Mouse (Mus musculus): ENCODE results near the gene Zfand4. TPM values are rescaled to one million over a fixed set of nuclear protein-coding genes. Genes with fewer than 3 reads are reported as not detected.

Zfand4 gene
- total and polyA plus RNA-seq, 3 experiments, result 1.7 to 20.8 (median 13.5) TPM

DNA sequence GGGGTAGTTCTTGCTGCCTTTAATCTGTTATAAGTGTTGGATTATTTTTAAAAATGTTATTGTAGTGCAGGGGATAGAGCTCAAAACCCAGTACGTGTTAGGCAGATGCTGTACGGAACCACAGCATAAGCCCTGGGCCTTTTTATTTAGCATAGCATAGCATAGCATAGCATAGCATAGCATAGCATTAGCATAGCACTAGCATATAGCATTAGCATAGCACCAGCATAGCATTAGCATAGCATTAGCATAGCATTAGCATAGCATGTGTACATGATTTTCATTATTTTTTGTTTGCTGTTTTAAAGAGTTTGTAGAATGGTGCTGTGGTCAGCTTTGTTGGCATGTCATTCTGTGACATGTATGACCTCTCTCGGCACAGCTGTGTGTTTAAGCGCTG, 4.4 kb upstream of the Zfand4 start:
- no peak overlapping the region for H3K4me3 ChIP-seq (ENCODE audit: low read depth, low read length)
- no peak for TF ChIP-seq GATA2 (IDR thresholded peaks at IDR 0.05; ENCODE audit: borderline replicate concordance, low read depth, low read length)
- TF ChIP-seq GATA1 (IDR thresholded peaks at IDR 0.05; ENCODE audit: borderline replicate concordance, low read length), result no peak
- no peak for TF ChIP-seq CTCF (IDR thresholded peaks at IDR 0.05; ENCODE audit: low read depth, low read length)
- no peaks in the 10 kb centered on the region for H3K27me3 ChIP-seq (ENCODE audit: insufficient read depth, low read length)
- H3K9me3 ChIP-seq (replicated peaks), result no peaks in the 10 kb centered on the region
- H3K4me1 ChIP-seq (ENCODE audit: insufficient read depth, low read depth, low read length), result peaks cover 11% of the 10 kb centered on the region
- no peak for DNase-seq (ENCODE audit: low spot score)
- peaks cover 75% of the 10 kb centered on the region for H3K36me3 ChIP-seq (replicated peaks)
- no peak for ATAC-seq (ENCODE audit: extremely low read depth, insufficient number of reproducible peaks, low FRiP score, poor library complexity, severe bottlenecking)

- H3K4me1 ChIP-seq (ENCODE audit: insufficient read depth, low read depth, low read length), result peaks cover 19% of the 10 kb centered on the region
- DNase-seq (ENCODE audit: low spot score) (no peak), ATAC-seq (ENCODE audit: extremely low read depth, insufficient number of reproducible peaks, low FRiP score, poor library complexity, severe bottlenecking) (no peak)
- no peaks in the 10 kb centered on the region for H3K27me3 ChIP-seq (ENCODE audit: insufficient read depth, low read length)
- peaks cover 67% of the 10 kb centered on the region for H3K36me3 ChIP-seq (replicated peaks)
- TF ChIP-seq POLR2AphosphoS5 (IDR thresholded peaks at IDR 0.05; ENCODE audit: insufficient replicate concordance, low read depth, low read length) (no peak), GATA2 (IDR thresholded peaks at IDR 0.05; ENCODE audit: borderline replicate concordance, low read depth, low read length) (no peak), CTCF (IDR thresholded peaks at IDR 0.05; ENCODE audit: low read depth, low read length) (no peak), TAL1 (conservative IDR thresholded peaks at IDR 0.05; ENCODE audit: low read depth, low read length) (no peak), GATA1 (IDR thresholded peaks at IDR 0.05; ENCODE audit: borderline replicate concordance, low read length) (no peak)
- H3K9me3 ChIP-seq (replicated peaks), result no peaks in the 10 kb centered on the region
- H3K4me3 ChIP-seq (ENCODE audit: low read depth, low read length), result no peak overlapping the region
Observed at GRCm38 (mm10) chr6:116260481-116260880, 3.5 kb upstream of the Zfand4 start.

GRCm38 (mm10) chr6:116262824-116263223, 1.2 kb upstream of the Zfand4 start:
- TF ChIP-seq CTCF (IDR thresholded peaks at IDR 0.05; ENCODE audit: low read depth, low read length) (no peak), POLR2AphosphoS5 (IDR thresholded peaks at IDR 0.05; ENCODE audit: insufficient replicate concordance, low read depth, low read length) (no peak), GATA1 (IDR thresholded peaks at IDR 0.05; ENCODE audit: borderline replicate concordance, low read length) (no peak), TAL1 (conservative IDR thresholded peaks at IDR 0.05; ENCODE audit: low read depth, low read length) (no peak), GATA2 (IDR thresholded peaks at IDR 0.05; ENCODE audit: borderline replicate concordance, low read depth, low read length) (no peak)
- Histone ChIP-seq H3K9me3 (replicated peaks) (no peaks in the 10 kb centered on the region), H3K36me3 (replicated peaks) (peaks cover 50% of the 10 kb centered on the region), H3K4me3 (ENCODE audit: low read depth, low read length) (no peak overlapping the region), H3K27me3 (ENCODE audit: insufficient read depth, low read length) (no peaks in the 10 kb centered on the region), H3K4me1 (ENCODE audit: insufficient read depth, low read depth, low read length) (peaks cover 34% of the 10 kb centered on the region)
- no peak for ATAC-seq (ENCODE audit: extremely low read depth, insufficient number of reproducible peaks, low FRiP score, poor library complexity, severe bottlenecking)
- no peak for DNase-seq (ENCODE audit: low spot score)

- Histone ChIP-seq H3K36me3 (replicated peaks) (peaks cover 36% of the 10 kb centered on the region), H3K27me3 (ENCODE audit: insufficient read depth, low read length) (no peaks in the 10 kb centered on the region), H3K4me3 (ENCODE audit: low read depth, low read length) (peak overlapping the region; percentile 91; the same call in 1 of the 2 replicates), H3K9me3 (replicated peaks) (no peaks in the 10 kb centered on the region), H3K4me1 (ENCODE audit: insufficient read depth, low read depth, low read length) (peaks cover 34% of the 10 kb centered on the region)
- no peak for ATAC-seq (ENCODE audit: extremely low read depth, insufficient number of reproducible peaks, low FRiP score, poor library complexity, severe bottlenecking)
- TF ChIP-seq POLR2AphosphoS5 (IDR thresholded peaks at IDR 0.05; ENCODE audit: insufficient replicate concordance, low read depth, low read length), result no peak
- no peak for TF ChIP-seq GATA2 (IDR thresholded peaks at IDR 0.05; ENCODE audit: borderline replicate concordance, low read depth, low read length)
- TF ChIP-seq TAL1 (conservative IDR thresholded peaks at IDR 0.05; ENCODE audit: low read depth, low read length), result no peak
- TF ChIP-seq GATA1 (IDR thresholded peaks at IDR 0.05; ENCODE audit: borderline replicate concordance, low read length), result no peak
- TF ChIP-seq CTCF (IDR thresholded peaks at IDR 0.05; ENCODE audit: low read depth, low read length), result no peak
- DNase-seq (ENCODE audit: low spot score), result no peak
Observed at GRCm38 (mm10) chr6:116264836-116265235, 814 bp downstream of the Zfand4 start.

- Histone ChIP-seq H3K36me3 (replicated peaks) (peaks cover 29% of the 10 kb centered on the region), H3K4me1 (ENCODE audit: insufficient read depth, low read depth, low read length) (peaks cover 34% of the 10 kb centered on the region), H3K4me3 (ENCODE audit: low read depth, low read length) (no peak overlapping the region; the same call in 1 of the 2 replicates), H3K9me3 (replicated peaks) (no peaks in the 10 kb centered on the region), H3K27me3 (ENCODE audit: insufficient read depth, low read length) (no peaks in the 10 kb centered on the region)
- no peak for DNase-seq (ENCODE audit: low spot score)
- no peak for ATAC-seq (ENCODE audit: extremely low read depth, insufficient number of reproducible peaks, low FRiP score, poor library complexity, severe bottlenecking)
- TF ChIP-seq GATA1 (IDR thresholded peaks at IDR 0.05; ENCODE audit: borderline replicate concordance, low read length), result no peak
- no peak for TF ChIP-seq TAL1 (conservative IDR thresholded peaks at IDR 0.05; ENCODE audit: low read depth, low read length)
Observed at GRCm38 (mm10) chr6:116265603-116266002, 1.6 kb downstream of the Zfand4 start.

- ATAC-seq (ENCODE audit: extremely low read depth, insufficient number of reproducible peaks, low FRiP score, poor library complexity, severe bottlenecking) (peak; percentile 59), DNase-seq (ENCODE audit: low spot score) (peak; percentile 40)
- Histone ChIP-seq H3K4me1 (ENCODE audit: insufficient read depth, low read depth, low read length) (peaks cover 34% of the 10 kb centered on the region), H3K27me3 (ENCODE audit: insufficient read depth, low read length) (no peaks in the 10 kb centered on the region), H3K9me3 (replicated peaks) (no peaks in the 10 kb centered on the region), H3K4me3 (ENCODE audit: low read depth, low read length) (peak overlapping the region; percentile 42; the same call in 1 of the 2 replicates), H3K36me3 (replicated peaks) (peaks cover 20% of the 10 kb centered on the region)
- no peak for TF ChIP-seq GATA1 (IDR thresholded peaks at IDR 0.05; ENCODE audit: borderline replicate concordance, low read length)
- no peak for TF ChIP-seq GATA2 (IDR thresholded peaks at IDR 0.05; ENCODE audit: borderline replicate concordance, low read depth, low read length)
- no peak for TF ChIP-seq POLR2AphosphoS5 (IDR thresholded peaks at IDR 0.05; ENCODE audit: insufficient replicate concordance, low read depth, low read length)
- no peak for TF ChIP-seq TAL1 (conservative IDR thresholded peaks at IDR 0.05; ENCODE audit: low read depth, low read length)
- TF ChIP-seq CTCF (IDR thresholded peaks at IDR 0.05; ENCODE audit: low read depth, low read length), result no peak
Observed at GRCm38 (mm10) chr6:116266273-116267109, 2.5 kb downstream of the Zfand4 start.
